17 mouse cellular contexts compared by ENCODE assay signal in genomic region chr14:12342458-12343131, GRCm38 (mm10). TPM values are rescaled to one million over a fixed set of nuclear protein-coding genes. Genes with fewer than 3 reads are reported as not detected.
DNase-seq lines count a peak whose midpoint lies in the region; ATAC-seq lines count a peak whose summit lies in the region.
"Had no signal": no experiment of that assay in that cellular context is flagged by ENCODE, and none has a peak within 500 bp of the region (broad histone marks: within the 10 kb centered on the region; RNA-seq: fewer than 3 reads in every experiment).

No protein-coding gene starts in this region.

- no peak overlapping the region for H3K4me3 ChIP-seq in heart, embryonic 12.5 days
- peak overlapping the region; percentile 34; the same call in 1 of the 2 replicates for H3K4me3 ChIP-seq in midbrain, embryonic 12.5 days
- H3K4me3 ChIP-seq in midbrain, embryonic 15.5 days: no peak overlapping the region
- peak overlapping the region; percentile 59 for H3K4me3 ChIP-seq in forebrain, embryonic 16.5 days (replicated peaks; ENCODE audit: low read length)
- H3K4me3 ChIP-seq in kidney, embryonic 15.5 days (replicated peaks): no peak overlapping the region

- H3K27ac ChIP-seq in heart, embryonic 12.5 days (ENCODE audit: poor library complexity, severe bottlenecking): no peak overlapping the region
- no peak overlapping the region for H3K27ac ChIP-seq in midbrain, embryonic 12.5 days (replicated peaks)
- no peak overlapping the region for H3K27ac ChIP-seq in midbrain, embryonic 15.5 days
- H3K27ac ChIP-seq in forebrain, embryonic 16.5 days (ENCODE audit: low read length): peak overlapping the region; percentile 88
- H3K27ac ChIP-seq in kidney, embryonic 15.5 days: no peak overlapping the region
- H3K27ac ChIP-seq: liver, embryonic 14.5 days had no signal

- ATAC-seq in heart, embryonic 12.5 days (ENCODE audit: insufficient number of reproducible peaks, low FRiP score): no peak
- no peak for ATAC-seq in midbrain, embryonic 12.5 days (ENCODE audit: low FRiP score, low read depth)
- no peak for ATAC-seq in midbrain, embryonic 15.5 days (replicated peaks)
- no peak for ATAC-seq in forebrain, embryonic 16.5 days
- no peak for ATAC-seq in kidney, embryonic 15.5 days (replicated peaks; ENCODE audit: low FRiP score)

- H3K9ac ChIP-seq in heart, embryonic 12.5 days: no peak overlapping the region
- no peak overlapping the region for H3K9ac ChIP-seq in midbrain, embryonic 12.5 days (replicated peaks)
- H3K9ac ChIP-seq in midbrain, embryonic 15.5 days: no peak overlapping the region
- peak overlapping the region; percentile 83 for H3K9ac ChIP-seq in forebrain, embryonic 16.5 days (replicated peaks; ENCODE audit: low read depth, low read length)
- no peak overlapping the region for H3K9ac ChIP-seq in kidney, embryonic 15.5 days
- H3K9ac ChIP-seq: liver, embryonic 14.5 days had no signal

- peaks cover 88% of the 10 kb centered on the region for H3K27me3 ChIP-seq in heart, embryonic 12.5 days (replicated peaks)
- H3K27me3 ChIP-seq in midbrain, embryonic 12.5 days: peaks cover 97% of the 10 kb centered on the region
- H3K27me3 ChIP-seq in midbrain, embryonic 15.5 days (replicated peaks): peaks cover 69% of the 10 kb centered on the region
- H3K27me3 ChIP-seq in forebrain, embryonic 16.5 days (replicated peaks; ENCODE audit: control insufficient read depth, insufficient read depth, low read length): peaks cover 14% of the 10 kb centered on the region; the same call in 1 of the 2 replicates
- peaks cover 99% of the 10 kb centered on the region for H3K27me3 ChIP-seq in kidney, embryonic 15.5 days
- H3K27me3 ChIP-seq: CH12.LX had no signal

- peak; percentile 49 for DNase-seq in heart, adult 11 months
- DNase-seq in spleen, postnatal 14 days (ENCODE audit: low spot score in 2 of 2): no peak
- DNase-seq in natural killer cell, adult 2 months (ENCODE audit: low spot score in 2 of 2): no peak
- DNase-seq: adrenal gland, adult 2 months; left cerebral cortex, postnatal 4 days; lung, postnatal 36 days; thymus, postnatal 25 days had no signal

- H3K4me2 ChIP-seq in heart, embryonic 12.5 days: no peak overlapping the region
- peak overlapping the region; percentile 21; the same call in 1 of the 2 replicates for H3K4me2 ChIP-seq in midbrain, embryonic 12.5 days (replicated peaks)
- no peak overlapping the region for H3K4me2 ChIP-seq in midbrain, embryonic 15.5 days
- H3K4me2 ChIP-seq in forebrain, embryonic 16.5 days (ENCODE audit: low read length): peak overlapping the region; percentile 71
- H3K4me2 ChIP-seq in kidney, embryonic 15.5 days: no peak overlapping the region

- no peaks in the 10 kb centered on the region for H3K9me3 ChIP-seq in heart, embryonic 12.5 days (replicated peaks)
- no peaks in the 10 kb centered on the region for H3K9me3 ChIP-seq in midbrain, embryonic 12.5 days
- H3K9me3 ChIP-seq in midbrain, embryonic 15.5 days: no peaks in the 10 kb centered on the region
- H3K9me3 ChIP-seq in forebrain, embryonic 16.5 days (ENCODE audit: control insufficient read depth, low read length): no peaks in the 10 kb centered on the region
- no peaks in the 10 kb centered on the region for H3K9me3 ChIP-seq in kidney, embryonic 15.5 days (replicated peaks)

- H3K4me1 ChIP-seq in heart, embryonic 12.5 days (replicated peaks): peaks cover 30% of the 10 kb centered on the region
- peaks cover 56% of the 10 kb centered on the region for H3K4me1 ChIP-seq in midbrain, embryonic 12.5 days
- peaks cover 26% of the 10 kb centered on the region for H3K4me1 ChIP-seq in midbrain, embryonic 15.5 days
- H3K4me1 ChIP-seq in forebrain, embryonic 16.5 days (replicated peaks; ENCODE audit: control insufficient read depth, insufficient read depth, low read length): peaks cover 62% of the 10 kb centered on the region
- peaks cover 34% of the 10 kb centered on the region for H3K4me1 ChIP-seq in kidney, embryonic 15.5 days

- WGBS in heart, embryonic 12.5 days: 2% methylated on average over 23 of the region's 23 CpGs
- under 1% methylated on average over 23 of the region's 23 CpGs for WGBS in midbrain, embryonic 12.5 days
- 2% methylated on average over 23 of the region's 23 CpGs for WGBS in midbrain, embryonic 15.5 days
- 14% methylated on average over 23 of the region's 23 CpGs for WGBS in forebrain, embryonic 16.5 days
- whole genome bisulfite sequencing in kidney, embryonic 15.5 days: 2% methylated on average over 23 of the region's 23 CpGs

- no peaks in the 10 kb centered on the region for H3K36me3 ChIP-seq in heart, embryonic 12.5 days
- no peaks in the 10 kb centered on the region for H3K36me3 ChIP-seq in midbrain, embryonic 12.5 days
- no peaks in the 10 kb centered on the region for H3K36me3 ChIP-seq in midbrain, embryonic 15.5 days (replicated peaks)
- H3K36me3 ChIP-seq in forebrain, embryonic 16.5 days (ENCODE audit: control insufficient read depth, insufficient read depth): no peaks in the 10 kb centered on the region
- H3K36me3 ChIP-seq in kidney, embryonic 15.5 days: no peaks in the 10 kb centered on the region

RNA-seq across cellular contexts. Expression of gene Fezf2, which starts 5.4 kb away (rescaled TPM):
- polyA plus RNA-seq in heart, embryonic 12.5 days (2016; fragmentation: Nextera tagmentation; extraction: Ambion mirVana): 0.18 TPM in 1 of 2 replicates, not detected in the other
- polyA plus RNA-seq in midbrain, embryonic 12.5 days (2016; fragmentation: Nextera tagmentation; extraction: Ambion mirVana): 2.9 and 7.7 TPM in 2 replicates
- polyA plus RNA-seq in midbrain, embryonic 15.5 days (2015; fragmentation: Nextera tagmentation; extraction: Ambion mirVana): 4.1 and 4.2 TPM in 2 replicates
- polyA plus RNA-seq in forebrain, embryonic 16.5 days (2015; fragmentation: Nextera tagmentation; extraction: Ambion mirVana): 85.1 and 93.0 TPM in 2 replicates
- polyA plus RNA-seq in kidney, embryonic 15.5 days (2015; fragmentation: Nextera tagmentation; extraction: Ambion mirVana): not detected in 2 replicates
- polyA plus RNA-seq: adrenal gland, adult 2 months; heart, postnatal 0 days; kidney, embryonic 16.5 days; liver, embryonic 14.5 days; stomach, embryonic 14.5 days had no signal

RNA-seq across cellular contexts. Expression of gene 3830406C13Rik, which starts 58.6 kb away (rescaled TPM):
- 22.3 and 29.3 TPM in 2 replicates for polyA plus RNA-seq in heart, embryonic 12.5 days (2016; fragmentation: Nextera tagmentation; extraction: Ambion mirVana)
- polyA plus RNA-seq in midbrain, embryonic 12.5 days (2016; fragmentation: Nextera tagmentation; extraction: Ambion mirVana): 27.9 and 29.7 TPM in 2 replicates
- 34.8 and 37.5 TPM in 2 replicates for polyA plus RNA-seq in midbrain, embryonic 15.5 days (2015; fragmentation: Nextera tagmentation; extraction: Ambion mirVana)
- 46.6 and 50.5 TPM in 2 replicates for polyA plus RNA-seq in forebrain, embryonic 16.5 days (2015; fragmentation: Nextera tagmentation; extraction: Ambion mirVana)
- 36.7 and 41.2 TPM in 2 replicates for polyA plus RNA-seq in kidney, embryonic 15.5 days (2015; fragmentation: Nextera tagmentation; extraction: Ambion mirVana)

RNA-seq across cellular contexts. Expression of gene Gm49355, which starts 58.8 kb away (rescaled TPM):
- 0.14 and 0.18 TPM in 2 replicates for polyA plus RNA-seq in heart, embryonic 12.5 days (2016; fragmentation: Nextera tagmentation; extraction: Ambion mirVana)
- polyA plus RNA-seq in midbrain, embryonic 12.5 days (2016; fragmentation: Nextera tagmentation; extraction: Ambion mirVana): 0.08 and 0.10 TPM in 2 replicates
- 0.14 TPM in 1 of 2 replicates, not detected in the other for polyA plus RNA-seq in midbrain, embryonic 15.5 days (2015; fragmentation: Nextera tagmentation; extraction: Ambion mirVana)
- 0.25 and 0.29 TPM in 2 replicates for polyA plus RNA-seq in forebrain, embryonic 16.5 days (2015; fragmentation: Nextera tagmentation; extraction: Ambion mirVana)
- 0.10 and 0.18 TPM in 2 replicates for polyA plus RNA-seq in kidney, embryonic 15.5 days (2015; fragmentation: Nextera tagmentation; extraction: Ambion mirVana)
- polyA plus RNA-seq: adrenal gland, adult 2 months had no signal

Comparison
In these comparisons a context has a peak if more than half of its experiments do, and no peak if none do; other contexts are left out.
1. H3K4me2 ChIP-seq: peak in midbrain, embryonic 12.5 days (single experiment) and forebrain, embryonic 16.5 days (single experiment); none in heart, embryonic 12.5 days (single experiment), midbrain, embryonic 15.5 days (single experiment) and kidney, embryonic 15.5 days (single experiment).
2. H3K4me3 ChIP-seq: peak in midbrain, embryonic 12.5 days (single experiment) and forebrain, embryonic 16.5 days (single experiment); none in heart, embryonic 12.5 days (single experiment), midbrain, embryonic 15.5 days (single experiment) and kidney, embryonic 15.5 days (single experiment).